Mouse (Mus musculus) midbrain, embryonic 12.5 days (tissue): Measurements from ENCODE around the gene Pheta1. TPM values are rescaled to one million over a fixed set of nuclear protein-coding genes. Genes with fewer than 3 reads are reported as not detected.

Experiments
- ATAC-seq: fragments of 200-750 bp; cut with Nextera tagmentation; 2 replicates; pipeline ENCODE4 v1.8.0; 2017; ENCODE audit warnings: low read depth, moderate TSS enrichment, moderate library complexity; ENCODE audit not compliant: low FRiP score
- H3K27ac ChIP-seq: fragments of 300-500 bp; sonication (generic); replicated peaks from 2 replicates; pipeline ENCODE4 v1.5.1; 2016; ENCODE audit warnings: mild to moderate bottlenecking
- H3K27me3 ChIP-seq: fragments of 300-500 bp; sonication (generic); 2 replicates; pipeline ENCODE4 v1.6.1; 2016; ENCODE audit warnings: mild to moderate bottlenecking
- H3K36me3 ChIP-seq: fragments of 300-500 bp; sonication (generic); 2 replicates; pipeline ENCODE4 v1.6.1; 2016
- H3K4me1 ChIP-seq: fragments of 300-500 bp; sonication (generic); 2 replicates; pipeline ENCODE4 v1.6.1; 2016
- H3K4me2 ChIP-seq: fragments of 300-500 bp; sonication (generic); replicated peaks from 2 replicates; pipeline ENCODE4 v1.6.1; 2016; ENCODE audit warnings: mild to moderate bottlenecking, moderate library complexity
- H3K4me3 ChIP-seq: fragments of 300-500 bp; sonication (generic); 2 replicates; pipeline ENCODE4 v1.5.1; 2016; ENCODE audit warnings: mild to moderate bottlenecking
- H3K9ac ChIP-seq: fragments of 300-500 bp; sonication (generic); replicated peaks from 2 replicates; pipeline ENCODE4 v1.6.1; 2016; ENCODE audit warnings: mild to moderate bottlenecking, moderate library complexity
- H3K9me3 ChIP-seq: fragments of 300-500 bp; sonication (generic); 2 replicates; pipeline ENCODE4 v1.6.1; 2016; ENCODE audit warnings: mild to moderate bottlenecking
- WGBS: fragments of 180-500 bp; shearing (Covaris S2); methylation state at CpG from one replicate; pipeline ENCODE4 v1.1.7; 2016; 5-methylcytosine and 5-hydroxymethylcytosine counted together
- microRNA-seq: library from miRNA; unstranded; fragments of <30 nt; microRNA quantifications from one replicate; pipeline ENCODE4, GENCODE M21; 2017
- polyA plus RNA-seq: library from polyadenylated mRNA; unstranded; fragments of >200 nt; fragmentation: Nextera tagmentation; extraction: Ambion mirVana; gene quantifications from 2 replicates; pipeline ENCODE4 v1.2.1, GENCODE M21; 2016

Gene Pheta1
- polyA plus RNA-seq, 1 experiment from 2014 or later = 53.5 TPM

DNA sequence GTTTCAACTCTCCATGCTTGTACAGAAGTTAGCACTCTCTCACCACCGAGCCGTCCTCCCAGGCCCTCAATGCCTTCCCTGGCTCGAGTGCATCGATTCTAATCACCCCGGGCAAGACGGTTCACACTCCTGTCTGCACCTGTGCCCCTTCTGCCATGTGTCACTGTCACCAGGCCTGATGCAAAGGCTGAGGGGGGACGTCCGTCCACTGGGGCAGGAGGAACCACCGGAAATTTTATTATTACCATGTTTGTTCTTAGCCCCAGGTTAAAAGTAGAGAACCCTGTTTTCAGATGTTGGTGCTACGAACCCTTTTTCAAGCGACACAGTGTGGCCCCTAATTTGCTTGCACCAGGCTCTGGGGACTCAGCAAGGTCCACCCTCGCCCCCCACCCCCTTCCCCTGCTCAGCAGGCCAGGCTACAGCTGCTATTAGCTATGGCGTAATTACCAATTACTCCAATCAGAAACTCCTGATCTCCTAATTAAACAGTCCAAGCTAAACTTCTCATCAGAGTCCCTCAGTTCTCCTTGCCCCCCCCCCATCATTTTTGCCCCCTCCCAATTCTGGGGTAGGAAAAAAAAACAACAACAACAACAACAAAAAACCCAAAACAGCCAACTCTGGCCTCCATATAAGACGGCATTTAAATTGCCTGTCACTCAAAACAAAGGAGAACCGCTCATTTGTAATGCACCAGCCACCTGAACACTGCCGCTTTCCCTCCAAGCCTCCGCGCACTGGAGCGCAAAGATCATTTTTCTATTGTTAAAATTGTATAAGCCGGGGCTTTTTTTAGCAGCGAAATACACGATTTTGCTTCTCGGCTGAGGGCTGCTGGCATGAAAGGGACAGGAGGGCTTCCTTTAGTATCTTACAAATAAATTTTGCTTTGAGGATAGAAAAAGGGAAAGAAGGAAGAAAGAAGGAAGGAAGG is 54.3 kb downstream of the Pheta1 start:
- no peaks in the 10 kb centered on the region for H3K27me3 ChIP-seq
- H3K4me2 ChIP-seq = no peak overlapping the region; the same call in 1 of the 2 replicates
- no peak for ATAC-seq
- 37% methylated on average over 23 of the region's 23 CpGs for WGBS
- peak overlapping the region; percentile 68 for H3K27ac ChIP-seq
- no peaks in the 10 kb centered on the region for H3K9me3 ChIP-seq
- H3K9ac ChIP-seq = no peak overlapping the region
- no peak overlapping the region for H3K4me3 ChIP-seq
- H3K36me3 ChIP-seq = no peaks in the 10 kb centered on the region
- peaks cover 22% of the 10 kb centered on the region for H3K4me1 ChIP-seq

Small RNA genes within 50 kb of the gene (microRNA-seq; reads per million reads assigned to microRNA genes)
- gene Mir7031 = not detected

Other genes with a start within 250 kb of the Pheta1 start
- gene Acad12, start 230.0 kb upstream of the Pheta1 start, polyA plus RNA-seq = 1.3 and 1.7 TPM in 2 replicates
- gene Acad10, start 188.5 kb upstream of the Pheta1 start, polyA plus RNA-seq = 1.9 and 2.3 TPM in 2 replicates
- 49.0 and 51.5 TPM in 2 replicates for gene Brap, start 188.4 kb upstream of the Pheta1 start, polyA plus RNA-seq
- 68.1 and 77.6 TPM in 2 replicates for gene Atxn2, start 137.6 kb upstream of the Pheta1 start, polyA plus RNA-seq
- 8.8 and 9.0 TPM in 2 replicates for gene Sh2b3, start 11.3 kb upstream of the Pheta1 start, polyA plus RNA-seq
- 19.7 and 20.2 TPM in 2 replicates for gene Cux2, start 201.1 kb downstream of the Pheta1 start, polyA plus RNA-seq